8 mouse cellular contexts compared by ENCODE assay signal in genomic region chr9:121857474-121858152, GRCm38 (mm10). TPM values are rescaled to one million over a fixed set of nuclear protein-coding genes. Genes with fewer than 3 reads are reported as not detected.
DNase-seq lines count a peak whose midpoint lies in the region; ATAC-seq lines count a peak whose summit lies in the region.

No protein-coding gene starts in this region.

- peak; percentile 94 to 95 for DNase-seq in CD8-positive naive resting alpha-beta T cell, adult 2 months (ENCODE audit: low read depth in 2 of 2, low spot score in 2 of 2)
- DNase-seq in c-Kit-positive CD71-negative TER-119-negative erythroid progenitor cells, embryonic 14.5 days (ENCODE audit: low read depth), result peak; percentile 91
- peak; percentile 98 for DNase-seq in forebrain, embryonic 10.5 days (ENCODE audit: extremely low spot score, low spot score)
- peak; percentile 98 to 99 for DNase-seq in kidney, postnatal 36 days
- peak; percentile 90 for DNase-seq in telencephalon, adult 2 months (ENCODE audit: low read depth, low spot score)

- no peaks in the 10 kb centered on the region for H3K27me3 ChIP-seq in forebrain, embryonic 10.5 days (ENCODE audit: poor library complexity, severe bottlenecking)
- H3K27me3 ChIP-seq in heart, embryonic 15.5 days, result no peaks in the 10 kb centered on the region
- no peaks in the 10 kb centered on the region for H3K27me3 ChIP-seq in liver, embryonic 15.5 days
- no peaks in the 10 kb centered on the region for H3K27me3 ChIP-seq in neural tube, embryonic 12.5 days (replicated peaks)

- peaks cover 30% of the 10 kb centered on the region for H3K4me1 ChIP-seq in forebrain, embryonic 10.5 days
- H3K4me1 ChIP-seq in heart, embryonic 15.5 days (replicated peaks), result peaks cover 14% of the 10 kb centered on the region; the same call in 1 of the 2 replicates
- peaks cover 48% of the 10 kb centered on the region for H3K4me1 ChIP-seq in liver, embryonic 15.5 days (replicated peaks)
- peaks cover 8% of the 10 kb centered on the region for H3K4me1 ChIP-seq in neural tube, embryonic 12.5 days

- H3K9ac ChIP-seq in heart, embryonic 15.5 days, result peak overlapping the region; percentile 81
- H3K9ac ChIP-seq in liver, embryonic 15.5 days, result peak overlapping the region; percentile 94
- peak overlapping the region; percentile 88 for H3K9ac ChIP-seq in neural tube, embryonic 12.5 days

- H3K4me3 ChIP-seq in forebrain, embryonic 10.5 days, result peak overlapping the region; percentile 94
- peak overlapping the region; percentile 89 for H3K4me3 ChIP-seq in heart, embryonic 15.5 days
- peak overlapping the region; percentile 90 for H3K4me3 ChIP-seq in liver, embryonic 15.5 days (replicated peaks)
- peak overlapping the region; percentile 77 for H3K4me3 ChIP-seq in neural tube, embryonic 12.5 days

- WGBS in forebrain, embryonic 10.5 days, result under 1% methylated on average over 70 of the region's 70 CpGs
- under 1% methylated on average over 70 of the region's 70 CpGs for WGBS in heart, embryonic 15.5 days
- WGBS in liver, embryonic 15.5 days (ENCODE audit: insufficient replicate concordance), result under 1% methylated on average over 70 of the region's 70 CpGs
- WGBS in neural tube, embryonic 12.5 days, result under 1% methylated on average over 70 of the region's 70 CpGs

- ATAC-seq in heart, embryonic 15.5 days (replicated peaks; ENCODE audit: insufficient number of reproducible peaks, insufficient read depth, low FRiP score, low read depth), result peak; percentile 98
- peak; percentile 95 for ATAC-seq in liver, embryonic 15.5 days (ENCODE audit: insufficient read depth)
- peak; percentile 98 for ATAC-seq in neural tube, embryonic 12.5 days (ENCODE audit: low FRiP score, low read depth)

- H3K4me2 ChIP-seq in heart, embryonic 15.5 days, result peak overlapping the region; percentile 75
- peak overlapping the region; percentile 91 for H3K4me2 ChIP-seq in liver, embryonic 15.5 days
- peak overlapping the region; percentile 94 for H3K4me2 ChIP-seq in neural tube, embryonic 12.5 days (replicated peaks)

- H3K27ac ChIP-seq in forebrain, embryonic 10.5 days, result peak overlapping the region; percentile 97
- H3K27ac ChIP-seq in heart, embryonic 15.5 days, result peak overlapping the region; percentile 99
- peak overlapping the region; percentile 93 for H3K27ac ChIP-seq in liver, embryonic 15.5 days (replicated peaks)
- peak overlapping the region; percentile 87 for H3K27ac ChIP-seq in neural tube, embryonic 12.5 days

- H3K36me3 ChIP-seq in forebrain, embryonic 10.5 days (replicated peaks), result peaks cover 27% of the 10 kb centered on the region
- H3K36me3 ChIP-seq in heart, embryonic 15.5 days, result no peaks in the 10 kb centered on the region; the same call in 1 of the 2 replicates
- H3K36me3 ChIP-seq in liver, embryonic 15.5 days (replicated peaks), result no peaks in the 10 kb centered on the region; the same call in 1 of the 2 replicates
- no peaks in the 10 kb centered on the region for H3K36me3 ChIP-seq in neural tube, embryonic 12.5 days

- H3K9me3 ChIP-seq in forebrain, embryonic 10.5 days, result no peaks in the 10 kb centered on the region
- H3K9me3 ChIP-seq in heart, embryonic 15.5 days (replicated peaks), result no peaks in the 10 kb centered on the region
- H3K9me3 ChIP-seq in liver, embryonic 15.5 days (replicated peaks), result no peaks in the 10 kb centered on the region
- H3K9me3 ChIP-seq in neural tube, embryonic 12.5 days, result no peaks in the 10 kb centered on the region

RNA-seq across cellular contexts. Expression of gene Higd1a, which starts 0.5 kb away (rescaled TPM):
- polyA plus RNA-seq in forebrain, embryonic 10.5 days (2016; fragmentation: Nextera tagmentation; extraction: Ambion mirVana), result 229 and 238 TPM in 2 replicates
- 206 and 251 TPM in 2 replicates for polyA plus RNA-seq in heart, embryonic 15.5 days (2015; fragmentation: Nextera tagmentation; extraction: Ambion mirVana)
- 96.2 and 102 TPM in 2 replicates for polyA plus RNA-seq in liver, embryonic 15.5 days (2015; fragmentation: Nextera tagmentation; extraction: Ambion mirVana)
- polyA plus RNA-seq in neural tube, embryonic 12.5 days (2016; fragmentation: Nextera tagmentation; extraction: Ambion mirVana), result 134 and 147 TPM in 2 replicates

RNA-seq across cellular contexts. Expression of gene Ccdc13, which starts 18.4 kb away (rescaled TPM):
- polyA plus RNA-seq in forebrain, embryonic 10.5 days (2016; fragmentation: Nextera tagmentation; extraction: Ambion mirVana), result 2.6 and 2.7 TPM in 2 replicates
- polyA plus RNA-seq in heart, embryonic 15.5 days (2015; fragmentation: Nextera tagmentation; extraction: Ambion mirVana), result 0.23 TPM in 1 of 2 replicates, not detected in the other
- polyA plus RNA-seq in liver, embryonic 15.5 days (2015; fragmentation: Nextera tagmentation; extraction: Ambion mirVana), result not detected in 2 replicates
- 4.0 and 4.8 TPM in 2 replicates for polyA plus RNA-seq in neural tube, embryonic 12.5 days (2016; fragmentation: Nextera tagmentation; extraction: Ambion mirVana)

RNA-seq across cellular contexts. Expression of gene Ackr2, which starts 40.5 kb away (rescaled TPM):
- polyA plus RNA-seq in forebrain, embryonic 10.5 days (2016; fragmentation: Nextera tagmentation; extraction: Ambion mirVana), result 0.42 and 0.50 TPM in 2 replicates
- 1.2 and 2.0 TPM in 2 replicates for polyA plus RNA-seq in heart, embryonic 15.5 days (2015; fragmentation: Nextera tagmentation; extraction: Ambion mirVana)
- polyA plus RNA-seq in liver, embryonic 15.5 days (2015; fragmentation: Nextera tagmentation; extraction: Ambion mirVana), result 0.45 and 0.53 TPM in 2 replicates
- 0.48 and 0.95 TPM in 2 replicates for polyA plus RNA-seq in neural tube, embryonic 12.5 days (2016; fragmentation: Nextera tagmentation; extraction: Ambion mirVana)

RNA-seq across cellular contexts. Expression of gene Cyp8b1, which starts 58.5 kb away (rescaled TPM):
- not detected in 2 replicates for polyA plus RNA-seq in forebrain, embryonic 10.5 days (2016; fragmentation: Nextera tagmentation; extraction: Ambion mirVana)
- not detected in 2 replicates for polyA plus RNA-seq in heart, embryonic 15.5 days (2015; fragmentation: Nextera tagmentation; extraction: Ambion mirVana)
- polyA plus RNA-seq in liver, embryonic 15.5 days (2015; fragmentation: Nextera tagmentation; extraction: Ambion mirVana), result 4.4 and 9.5 TPM in 2 replicates
- polyA plus RNA-seq in neural tube, embryonic 12.5 days (2016; fragmentation: Nextera tagmentation; extraction: Ambion mirVana), result not detected in 2 replicates

Comparison
In these comparisons a context has a peak if more than half of its experiments do, and no peak if none do; other contexts are left out.
1. Peak in every context shown above with its lines: DNase-seq, ATAC-seq, H3K4me3 ChIP-seq and H3K27ac ChIP-seq.